Mouse (Mus musculus): ENCODE measurements at regions not wholly inside any gene's neighbourhood (a gene's known extent, or its start where the extent isn't known, plus 50 kb on each side); places are given as distances from the start of the nearest gene placed in this dataset.
"Not testable (repeated sequence)": the region's sequence is repeated elsewhere in the genome, so short reads cannot be mapped to it uniquely, and the experiment has no call there.

DNA sequence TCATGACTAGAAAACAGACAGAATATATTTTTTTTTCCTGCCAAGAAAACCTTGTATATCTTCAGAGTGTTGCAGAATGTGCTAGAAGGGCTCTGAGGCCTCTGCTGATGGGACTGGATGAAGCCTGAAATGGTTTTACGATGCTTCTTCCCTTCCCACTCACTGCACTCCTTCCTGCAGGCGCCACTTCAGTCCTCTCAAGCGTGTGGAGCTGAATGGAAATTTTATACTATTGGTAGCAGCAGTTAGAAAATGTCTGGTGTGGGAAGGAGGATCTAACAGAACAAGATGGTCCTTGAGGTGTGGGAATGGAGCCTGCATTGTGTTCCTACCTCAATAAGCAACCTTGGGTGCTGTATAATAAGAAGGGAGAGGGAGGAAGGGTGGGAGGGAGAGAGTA is 166.1 kb upstream of the Smlr1 start:
- DNase-seq (ENCODE audit: low read depth, low spot score), result no peak

GRCm38 (mm10) chr10:25695798-25696197 is 159.7 kb upstream of the Smlr1 start:
- DNase-seq (ENCODE audit: low read depth, low spot score), result no peak

- DNase-seq (ENCODE audit: low read depth, low spot score), result no peak
Measured at GRCm38 (mm10) chr10:25681243-25681642, 145.2 kb upstream of the Smlr1 start.

- no peak for DNase-seq (ENCODE audit: low read depth, low spot score)
Measured at GRCm38 (mm10) chr10:25677889-25678288, 141.8 kb upstream of the Smlr1 start.

- no peak for DNase-seq (ENCODE audit: low read depth, low spot score)
Measured at GRCm38 (mm10) chr10:25675368-25675767, 139.3 kb upstream of the Smlr1 start.

DNA sequence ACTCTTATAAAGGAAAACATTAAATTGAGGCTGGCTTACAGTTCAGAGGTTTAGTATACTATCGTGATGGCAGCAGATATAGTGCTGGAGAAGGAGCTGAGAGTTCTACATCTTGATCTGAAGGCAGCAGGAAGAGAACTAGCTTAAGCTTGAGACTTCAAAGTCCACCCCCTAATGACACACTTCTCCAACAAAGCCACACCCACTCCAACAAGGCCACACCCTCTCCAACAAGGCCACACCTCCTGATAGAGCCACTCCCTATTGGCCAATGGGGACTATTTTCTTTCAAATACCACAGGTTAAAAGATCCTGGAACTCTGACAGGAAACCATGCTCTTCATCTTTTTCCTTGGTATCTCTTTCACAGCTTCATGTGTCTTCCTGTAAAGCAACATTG is 134.0 kb upstream of the Smlr1 start:
- no peak for DNase-seq (ENCODE audit: low read depth, low spot score)

DNA sequence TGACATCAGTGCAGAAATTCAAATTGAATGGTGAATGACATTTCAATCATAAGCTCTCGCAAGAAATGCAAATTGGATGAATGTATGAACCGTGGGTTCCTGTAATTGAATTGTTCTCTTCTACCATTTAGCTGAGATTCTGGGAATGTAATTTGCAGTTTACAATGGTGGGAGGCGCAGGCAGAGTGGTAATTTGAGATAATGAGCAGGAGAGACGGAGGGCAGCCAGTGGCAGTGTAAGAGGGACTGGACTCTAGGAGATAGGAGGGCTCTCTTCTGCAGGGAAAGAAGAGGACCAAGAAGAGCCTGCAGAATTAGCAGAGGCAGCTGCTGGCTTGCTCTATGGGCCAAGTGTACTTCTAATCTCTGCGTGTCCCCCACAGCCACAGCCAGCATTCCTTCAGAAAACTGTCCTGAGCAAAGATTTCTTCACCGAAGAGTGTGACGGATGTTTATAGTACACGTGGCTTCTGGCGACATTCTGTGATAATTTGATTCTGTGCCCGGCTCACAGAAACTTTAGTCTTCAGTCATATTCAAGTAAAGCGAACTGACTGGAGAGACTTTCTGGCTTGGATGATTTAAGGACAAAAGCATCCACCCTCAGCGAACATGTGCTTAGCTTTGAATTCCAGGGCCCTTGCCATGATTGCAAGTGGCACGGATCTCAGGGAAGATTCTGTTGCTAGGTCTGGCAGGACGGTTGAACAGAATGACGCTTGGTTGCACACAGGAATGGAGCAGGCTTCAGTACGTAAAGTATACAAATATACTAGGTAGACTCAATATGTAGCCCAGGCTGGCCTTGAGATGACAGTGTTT is 116.9 kb upstream of the Smlr1 start:
- DNase-seq (ENCODE audit: low read depth, low spot score), result no peak

DNA sequence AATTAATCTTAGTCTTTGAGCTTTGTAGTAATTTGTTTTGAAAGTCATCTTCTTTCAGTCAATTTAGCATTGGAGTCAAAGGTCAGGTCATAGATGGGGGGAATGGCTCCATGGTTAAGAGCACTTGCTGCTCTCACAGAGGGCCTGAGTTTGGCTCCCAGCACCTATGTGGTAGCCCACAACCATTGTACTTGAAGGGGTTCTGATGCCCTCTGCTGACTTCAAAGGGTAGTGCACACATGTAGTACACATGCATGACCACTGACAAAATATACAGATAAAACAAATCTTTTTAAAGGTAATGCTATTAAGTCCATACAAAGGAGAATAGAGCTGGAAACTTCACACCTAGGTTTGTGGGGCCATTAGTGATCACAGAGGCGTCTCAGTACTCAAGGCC is 111.7 kb upstream of the Smlr1 start:
- DNase-seq (ENCODE audit: low read depth, low spot score), result peak; percentile 13

DNA sequence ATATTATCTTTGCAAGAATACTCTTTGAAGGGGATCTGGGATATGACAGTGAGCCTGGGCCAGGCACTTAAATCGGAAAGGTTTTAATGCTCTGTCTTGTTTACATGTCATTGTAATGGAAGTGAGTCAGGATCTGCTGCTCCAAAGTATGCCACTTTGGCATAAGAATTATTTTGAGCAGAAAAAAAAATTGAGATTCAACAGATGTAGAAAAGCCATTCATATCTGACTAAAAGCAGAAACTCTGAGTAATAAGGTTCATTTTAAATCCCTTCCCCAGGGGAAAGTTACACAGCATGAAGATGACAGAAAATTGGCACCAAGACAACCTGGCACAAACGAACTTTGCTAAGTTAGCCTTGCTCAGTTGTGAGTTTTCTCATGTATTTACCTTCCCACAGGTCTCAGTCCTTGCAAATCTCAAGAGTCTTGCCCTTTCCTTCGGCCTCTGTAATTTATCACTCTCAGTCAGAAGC is 107.5 kb upstream of the Smlr1 start:
- DNase-seq (ENCODE audit: low read depth, low spot score), result no peak

DNA sequence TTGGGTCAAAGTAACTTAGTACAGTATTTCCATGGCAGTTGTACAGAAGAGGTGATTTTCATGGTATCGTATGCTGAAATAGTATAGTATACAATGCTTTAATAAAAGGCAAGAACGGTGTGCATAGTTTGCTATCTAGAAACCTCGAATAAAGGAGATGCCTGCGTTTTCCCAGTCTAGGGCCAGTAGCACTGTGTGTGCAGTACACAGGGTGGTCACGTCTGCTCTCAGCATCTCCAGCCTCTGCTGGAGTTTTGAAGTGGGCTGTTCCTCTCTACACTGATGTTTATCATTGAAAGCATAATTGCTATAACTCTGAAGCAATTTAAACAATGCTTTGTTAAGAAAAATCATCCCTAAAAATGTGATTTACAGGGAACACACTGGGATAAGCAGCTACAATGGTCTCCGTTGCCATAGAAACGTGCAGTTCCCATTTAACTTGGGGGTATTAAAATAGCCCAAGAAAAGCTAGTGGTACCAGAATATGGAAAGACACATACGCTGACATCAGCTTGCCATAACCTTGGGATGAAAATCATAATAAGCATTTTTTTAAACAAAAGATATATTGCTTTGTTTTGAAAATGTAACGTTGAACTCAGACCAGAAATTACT is 106.1 kb upstream of the Smlr1 start:
- no peak for DNase-seq (ENCODE audit: low read depth, low spot score)

DNA sequence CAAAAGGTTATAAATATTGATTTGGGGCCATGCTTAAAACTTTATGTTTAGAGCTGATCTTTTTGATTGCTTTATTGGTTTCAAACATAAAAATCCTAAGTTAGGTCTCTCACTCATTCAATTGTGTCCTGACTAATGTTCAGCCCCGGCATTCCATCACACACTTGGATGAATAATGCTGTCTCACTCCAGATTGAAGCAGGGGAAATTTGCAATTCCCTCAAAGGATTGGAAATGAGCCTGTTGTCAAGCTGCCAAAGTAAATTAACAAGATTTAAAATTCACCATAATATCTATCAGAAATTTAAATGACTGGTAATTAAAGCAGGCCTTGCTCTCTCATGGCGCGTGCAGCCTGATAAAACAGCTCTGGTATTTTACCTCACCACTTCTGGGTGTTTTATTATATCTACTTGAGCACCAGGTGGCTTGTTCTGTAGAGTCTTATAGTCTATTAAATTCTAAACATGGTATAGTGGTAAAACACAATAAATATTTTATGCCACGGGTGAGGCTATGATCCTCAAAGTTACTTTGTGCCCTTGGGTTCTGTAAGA is 97.1 kb upstream of the Smlr1 start:
- no peak for DNase-seq (ENCODE audit: low read depth, low spot score)

DNA sequence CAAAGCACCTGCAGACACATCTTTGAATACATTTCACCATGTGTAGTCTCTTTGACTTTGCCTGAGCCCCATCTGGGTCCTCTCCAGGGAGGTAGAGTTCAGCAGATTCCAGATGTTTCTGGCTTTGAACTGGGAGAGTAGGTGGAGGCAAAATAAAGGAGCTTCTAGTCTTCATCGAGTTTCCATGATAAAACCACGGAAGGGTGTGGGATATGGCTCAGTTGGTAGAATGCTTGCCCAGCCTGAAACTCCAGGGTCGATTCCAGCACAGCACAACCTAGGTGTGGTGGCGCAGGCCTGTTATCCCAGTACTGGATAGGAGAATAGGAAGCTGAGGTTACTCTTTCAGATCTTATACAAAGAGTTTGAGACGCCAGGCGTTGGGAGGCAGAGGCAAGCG is 96.2 kb upstream of the Smlr1 start:
- DNase-seq (ENCODE audit: low read depth, low spot score), result no peak

DNA sequence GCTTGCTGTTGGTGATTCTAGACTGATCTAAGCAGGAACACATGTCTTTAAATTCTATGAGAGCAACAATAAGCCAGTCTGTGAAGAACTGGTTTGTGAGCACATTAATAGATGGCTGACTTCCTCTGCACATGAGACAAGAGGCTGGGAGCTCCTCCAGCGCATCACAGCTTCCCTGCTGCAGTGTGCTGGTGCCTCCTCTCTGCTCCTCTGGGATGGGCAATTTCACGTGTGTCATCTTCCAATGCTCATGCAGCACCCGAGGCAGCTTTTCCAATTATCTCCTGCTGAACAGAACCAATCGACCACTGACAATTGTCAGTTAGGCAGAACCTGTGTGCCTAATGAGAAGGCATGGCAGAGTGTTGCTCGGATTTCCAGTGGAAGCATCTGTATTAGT is 86.5 kb upstream of the Smlr1 start:
- no peak for DNase-seq (ENCODE audit: low read depth, low spot score)

DNA sequence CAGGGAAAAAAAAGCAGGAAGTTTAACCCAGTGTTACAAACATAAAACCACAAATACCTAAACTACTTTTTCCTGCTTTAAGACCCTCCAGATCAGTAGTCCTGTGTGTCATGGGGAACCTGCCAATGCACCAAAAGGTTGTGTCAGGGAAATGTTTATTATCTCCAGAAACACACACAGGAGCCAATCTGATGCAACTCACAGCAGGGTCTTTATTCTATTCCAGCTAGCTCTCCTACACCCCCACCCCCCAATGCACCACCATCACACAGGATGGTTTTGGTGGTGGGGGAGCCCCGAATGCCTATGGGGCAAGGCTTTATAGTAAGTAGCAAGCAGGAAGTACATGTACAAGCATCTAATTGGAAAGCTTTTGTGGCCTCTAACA is 85.7 kb upstream of the Smlr1 start:
- not testable (repeated sequence) for DNase-seq (ENCODE audit: low read depth, low spot score)

GRCm38 (mm10) chr10:25620939-25621746 is 85.1 kb upstream of the Smlr1 start:
- no peak for DNase-seq (ENCODE audit: low read depth, low spot score)

DNA sequence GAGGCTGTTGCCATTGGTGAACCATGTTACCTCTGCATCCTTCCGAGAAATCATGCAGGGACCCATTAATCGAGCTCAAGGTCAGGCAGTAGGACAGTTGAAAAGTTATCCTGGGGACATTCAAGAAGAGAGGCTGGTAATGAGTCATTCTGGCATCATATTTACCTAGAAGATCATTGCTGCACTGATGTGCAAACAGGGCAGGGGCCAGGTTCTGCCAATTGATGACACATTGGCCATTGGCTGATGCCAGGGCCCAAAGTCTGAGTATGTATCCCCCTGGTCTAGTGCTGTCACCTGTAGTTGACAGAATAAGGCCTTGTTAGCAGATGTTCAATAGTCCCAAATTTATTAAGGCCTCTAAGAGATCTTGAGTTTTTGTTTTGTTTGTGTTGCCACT is 83.6 kb upstream of the Smlr1 start:
- no peak for DNase-seq (ENCODE audit: low read depth, low spot score)

- DNase-seq (ENCODE audit: low read depth, low spot score), result no peak
Measured at GRCm38 (mm10) chr10:25601471-25601870, 65.4 kb upstream of the Smlr1 start.

- DNase-seq (ENCODE audit: low read depth, low spot score), result no peak
Measured at GRCm38 (mm10) chr10:25589316-25589645, 53.2 kb upstream of the Smlr1 start.

DNA sequence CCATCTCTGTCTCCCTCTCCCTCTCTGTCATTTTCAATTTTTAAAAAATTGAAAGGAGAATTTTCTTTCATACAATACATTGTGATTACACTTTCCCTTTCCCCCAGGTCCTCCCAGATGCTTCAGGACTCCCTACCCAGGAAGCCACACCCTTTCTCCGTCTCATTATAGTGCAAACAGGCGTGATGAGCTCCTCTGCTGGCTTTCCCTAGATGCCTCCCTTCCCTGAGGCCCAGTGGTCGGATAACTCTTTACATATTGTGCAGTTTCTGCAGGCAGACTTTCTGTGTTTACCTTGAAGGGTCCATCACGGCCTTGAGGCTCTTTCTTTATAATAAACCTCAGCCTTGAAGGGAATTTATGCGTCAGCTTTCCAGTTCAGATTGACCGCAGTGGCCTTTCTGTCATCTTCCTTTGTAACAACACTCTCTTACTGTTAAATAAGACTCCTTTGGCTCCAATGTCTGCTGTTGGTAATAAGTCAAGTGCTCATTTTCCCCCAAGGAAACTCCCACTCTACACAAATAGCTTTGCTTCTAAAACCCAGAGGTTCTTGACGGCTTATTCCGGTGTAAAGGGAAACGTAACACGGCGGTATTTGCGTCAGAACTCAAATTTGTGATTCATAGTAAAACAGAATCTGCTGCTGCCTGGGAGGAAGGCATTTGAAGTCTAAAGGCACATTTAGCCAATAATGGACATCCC is 52.7 kb upstream of the Smlr1 start:
- DNase-seq (ENCODE audit: low read depth, low spot score), result no peak

Measured in WW6 (cell line).